Mouse (Mus musculus): ENCODE results near the gene Raver1. TPM values are rescaled to one million over a fixed set of nuclear protein-coding genes. Genes with fewer than 3 reads are reported as not detected.

Gene Raver1
- polyA plus RNA-seq, 1 experiment, result 60.7 TPM

GRCm38 (mm10) chr9:21125502-21126258 is 33.9 kb upstream of the Raver1 start:
- Histone ChIP-seq H3K9me3 (replicated peaks; ENCODE audit: control insufficient read depth, insufficient read depth, low read length, poor library complexity, severe bottlenecking) (no peaks in the 10 kb centered on the region), H3K4me3 (ENCODE audit: low read depth, low read length) (no peak overlapping the region), H3K4me1 (ENCODE audit: control insufficient read depth, insufficient read depth, low read length) (no peaks in the 10 kb centered on the region), H3K27ac (ENCODE audit: insufficient read depth, low read length) (no peak overlapping the region), H3K27me3 (ENCODE audit: control insufficient read depth, insufficient read depth, low read length, poor library complexity, severe bottlenecking) (no peaks in the 10 kb centered on the region), H3K36me3 (ENCODE audit: control insufficient read depth, insufficient read depth, low read length, poor library complexity, severe bottlenecking) (no peaks in the 10 kb centered on the region), H3K9ac (ENCODE audit: low read depth, poor library complexity, severe bottlenecking) (no peak overlapping the region)
- TF ChIP-seq CTCF (IDR thresholded peaks at IDR 0.05; ENCODE audit: low read depth, low read length) (no peak), POLR2A (IDR thresholded peaks at IDR 0.05; ENCODE audit: insufficient read depth, low read length) (no peak), EP300 (IDR thresholded peaks at IDR 0.05; ENCODE audit: insufficient read depth, low read depth, low read length) (no peak)

- Histone ChIP-seq H3K4me3 (ENCODE audit: low read depth, low read length) (no peak overlapping the region), H3K4me1 (ENCODE audit: control insufficient read depth, insufficient read depth, low read length) (no peaks in the 10 kb centered on the region)
Measured at GRCm38 (mm10) chr9:21124837-21125236, 33.0 kb upstream of the Raver1 start.

GRCm38 (mm10) chr9:21121483-21121882 is 29.7 kb upstream of the Raver1 start:
- Histone ChIP-seq H3K9me3 (replicated peaks; ENCODE audit: control insufficient read depth, insufficient read depth, low read length, poor library complexity, severe bottlenecking) (no peaks in the 10 kb centered on the region), H3K27ac (ENCODE audit: insufficient read depth, low read length) (no peak overlapping the region), H3K36me3 (ENCODE audit: control insufficient read depth, insufficient read depth, low read length, poor library complexity, severe bottlenecking) (no peaks in the 10 kb centered on the region), H3K4me1 (ENCODE audit: control insufficient read depth, insufficient read depth, low read length) (no peaks in the 10 kb centered on the region), H3K4me3 (ENCODE audit: low read depth, low read length) (peak overlapping the region; percentile 49), H3K9ac (ENCODE audit: low read depth, poor library complexity, severe bottlenecking) (peak overlapping the region; percentile 44), H3K27me3 (ENCODE audit: control insufficient read depth, insufficient read depth, low read length, poor library complexity, severe bottlenecking) (no peaks in the 10 kb centered on the region)
- TF ChIP-seq POLR2A (IDR thresholded peaks at IDR 0.05; ENCODE audit: insufficient read depth, low read length), result no peak
- TF ChIP-seq CTCF (IDR thresholded peaks at IDR 0.05; ENCODE audit: low read depth, low read length), result no peak
- TF ChIP-seq EP300 (IDR thresholded peaks at IDR 0.05; ENCODE audit: insufficient read depth, low read depth, low read length), result no peak

More at GRCm38 (mm10) chr9:21124837-21125236, 33.0 kb upstream of the Raver1 start:
- no peak for TF ChIP-seq EP300 (IDR thresholded peaks at IDR 0.05; ENCODE audit: insufficient read depth, low read depth, low read length)
- no peak for TF ChIP-seq POLR2A (IDR thresholded peaks at IDR 0.05; ENCODE audit: insufficient read depth, low read length)
- no peak for TF ChIP-seq CTCF (IDR thresholded peaks at IDR 0.05; ENCODE audit: low read depth, low read length)
- Histone ChIP-seq H3K36me3 (ENCODE audit: control insufficient read depth, insufficient read depth, low read length, poor library complexity, severe bottlenecking) (no peaks in the 10 kb centered on the region), H3K9ac (ENCODE audit: low read depth, poor library complexity, severe bottlenecking) (no peak overlapping the region), H3K27me3 (ENCODE audit: control insufficient read depth, insufficient read depth, low read length, poor library complexity, severe bottlenecking) (no peaks in the 10 kb centered on the region), H3K9me3 (replicated peaks; ENCODE audit: control insufficient read depth, insufficient read depth, low read length, poor library complexity, severe bottlenecking) (no peaks in the 10 kb centered on the region), H3K27ac (ENCODE audit: insufficient read depth, low read length) (no peak overlapping the region)

GRCm38 (mm10) chr9:21117073-21117472 is 25.3 kb upstream of the Raver1 start:
- Histone ChIP-seq H3K27me3 (ENCODE audit: control insufficient read depth, insufficient read depth, low read length, poor library complexity, severe bottlenecking) (no peaks in the 10 kb centered on the region), H3K9me3 (replicated peaks; ENCODE audit: control insufficient read depth, insufficient read depth, low read length, poor library complexity, severe bottlenecking) (no peaks in the 10 kb centered on the region), H3K9ac (ENCODE audit: low read depth, poor library complexity, severe bottlenecking) (no peak overlapping the region), H3K4me1 (ENCODE audit: control insufficient read depth, insufficient read depth, low read length) (no peaks in the 10 kb centered on the region), H3K36me3 (ENCODE audit: control insufficient read depth, insufficient read depth, low read length, poor library complexity, severe bottlenecking) (no peaks in the 10 kb centered on the region), H3K27ac (ENCODE audit: insufficient read depth, low read length) (no peak overlapping the region), H3K4me3 (ENCODE audit: low read depth, low read length) (no peak overlapping the region)
- TF ChIP-seq POLR2A (IDR thresholded peaks at IDR 0.05; ENCODE audit: insufficient read depth, low read length), result no peak
- TF ChIP-seq CTCF (IDR thresholded peaks at IDR 0.05; ENCODE audit: low read depth, low read length), result no peak
- TF ChIP-seq EP300 (IDR thresholded peaks at IDR 0.05; ENCODE audit: insufficient read depth, low read depth, low read length), result no peak

- no peak overlapping the region for H3K4me3 ChIP-seq (ENCODE audit: low read depth, low read length)
- H3K4me1 ChIP-seq (ENCODE audit: control insufficient read depth, insufficient read depth, low read length), result no peaks in the 10 kb centered on the region
- H3K36me3 ChIP-seq (ENCODE audit: control insufficient read depth, insufficient read depth, low read length, poor library complexity, severe bottlenecking), result no peaks in the 10 kb centered on the region
- no peaks in the 10 kb centered on the region for H3K27me3 ChIP-seq (ENCODE audit: control insufficient read depth, insufficient read depth, low read length, poor library complexity, severe bottlenecking)
- TF ChIP-seq POLR2A (IDR thresholded peaks at IDR 0.05; ENCODE audit: insufficient read depth, low read length), result no peak
- no peak for TF ChIP-seq EP300 (IDR thresholded peaks at IDR 0.05; ENCODE audit: insufficient read depth, low read depth, low read length)
- no peak for TF ChIP-seq CTCF (IDR thresholded peaks at IDR 0.05; ENCODE audit: low read depth, low read length)
- no peak overlapping the region for H3K9ac ChIP-seq (ENCODE audit: low read depth, poor library complexity, severe bottlenecking)
- no peak overlapping the region for H3K27ac ChIP-seq (ENCODE audit: insufficient read depth, low read length)
- H3K9me3 ChIP-seq (replicated peaks; ENCODE audit: control insufficient read depth, insufficient read depth, low read length, poor library complexity, severe bottlenecking), result no peaks in the 10 kb centered on the region
Measured at GRCm38 (mm10) chr9:21115105-21115504, 23.3 kb upstream of the Raver1 start.

- TF ChIP-seq CTCF (IDR thresholded peaks at IDR 0.05; ENCODE audit: low read depth, low read length) (no peak), POLR2A (IDR thresholded peaks at IDR 0.05; ENCODE audit: insufficient read depth, low read length) (no peak), EP300 (IDR thresholded peaks at IDR 0.05; ENCODE audit: insufficient read depth, low read depth, low read length) (no peak)
Measured at GRCm38 (mm10) chr9:21114190-21114589, 22.4 kb upstream of the Raver1 start.

More at GRCm38 (mm10) chr9:21114190-21114589, 22.4 kb upstream of the Raver1 start:
- Histone ChIP-seq H3K27me3 (ENCODE audit: control insufficient read depth, insufficient read depth, low read length, poor library complexity, severe bottlenecking) (no peaks in the 10 kb centered on the region), H3K4me1 (ENCODE audit: control insufficient read depth, insufficient read depth, low read length) (no peaks in the 10 kb centered on the region), H3K36me3 (ENCODE audit: control insufficient read depth, insufficient read depth, low read length, poor library complexity, severe bottlenecking) (no peaks in the 10 kb centered on the region), H3K9me3 (replicated peaks; ENCODE audit: control insufficient read depth, insufficient read depth, low read length, poor library complexity, severe bottlenecking) (no peaks in the 10 kb centered on the region), H3K9ac (ENCODE audit: low read depth, poor library complexity, severe bottlenecking) (no peak overlapping the region), H3K27ac (ENCODE audit: insufficient read depth, low read length) (no peak overlapping the region), H3K4me3 (ENCODE audit: low read depth, low read length) (no peak overlapping the region)
